Mouse (Mus musculus) liver, embryonic 12.5 days (tissue): Measurements from ENCODE around the gene Krt10. TPM values are rescaled to one million over a fixed set of nuclear protein-coding genes. Genes with fewer than 3 reads are reported as not detected.
A peak's percentile ranks its signal among the peaks of the same experiment; 100 is the strongest.

Source experiments
- ATAC-seq: fragments of 200-750 bp; cut with Nextera tagmentation; 2 replicates; pipeline ENCODE4 v1.8.0; 2017; ENCODE audit warnings: moderate number of reproducible peaks, mild to moderate bottlenecking, moderate library complexity
- H3K27ac ChIP-seq: fragments of 300-500 bp; sonication (generic); 2 replicates; pipeline ENCODE4 v1.5.1; 2016; ENCODE audit warnings: mild to moderate bottlenecking
- H3K27me3 ChIP-seq: fragments of 300-500 bp; sonication (generic); replicated peaks from 2 replicates; pipeline ENCODE4 v1.6.1; 2016; ENCODE audit warnings: mild to moderate bottlenecking, moderate library complexity
- H3K36me3 ChIP-seq: fragments of 300-500 bp; sonication (generic); 2 replicates; pipeline ENCODE4 v1.6.1; 2016; ENCODE audit warnings: mild to moderate bottlenecking, moderate library complexity
- H3K4me1 ChIP-seq: fragments of 300-500 bp; sonication (generic); 2 replicates; pipeline ENCODE4 v1.6.1; 2016
- H3K4me2 ChIP-seq: fragments of 300-500 bp; sonication (generic); 2 replicates; pipeline ENCODE4 v1.6.1; 2016; ENCODE audit warnings: mild to moderate bottlenecking, moderate library complexity
- H3K4me3 ChIP-seq: fragments of 300-500 bp; sonication (generic); 2 replicates; pipeline ENCODE4 v1.5.1; 2016; ENCODE audit warnings: mild to moderate bottlenecking, moderate library complexity
- H3K9ac ChIP-seq: fragments of 300-500 bp; sonication (generic); 2 replicates; pipeline ENCODE4 v1.6.1; 2016; ENCODE audit warnings: mild to moderate bottlenecking, moderate library complexity
- H3K9me3 ChIP-seq: fragments of 300-500 bp; sonication (generic); replicated peaks from 2 replicates; pipeline ENCODE4 v1.6.1; 2016; ENCODE audit warnings: mild to moderate bottlenecking, moderate library complexity
- WGBS: fragments of 180-500 bp; shearing (Covaris S2); methylation state at CpG from one replicate; pipeline ENCODE4 v1.1.7; 2016; ENCODE audit not compliant: insufficient replicate concordance; 5-methylcytosine and 5-hydroxymethylcytosine counted together
- polyA plus RNA-seq: library from polyadenylated mRNA; unstranded; fragments of >200 nt; fragmentation: Nextera tagmentation; extraction: Ambion mirVana; gene quantifications from 2 replicates; pipeline ENCODE4 v1.2.1, GENCODE M21; 2016

Krt10 gene
- polyA plus RNA-seq, 1 experiment from 2014 or later: 5.2 TPM

GRCm38 (mm10) chr11:99398832-99399231 lies 9.7 kb upstream of the Krt10 start:
- no peak overlapping the region for H3K9ac ChIP-seq
- H3K4me2 ChIP-seq: no peak overlapping the region
- H3K27ac ChIP-seq: no peak overlapping the region
- H3K9me3 ChIP-seq: no peaks in the 10 kb centered on the region
- ATAC-seq: no peak
- no peak overlapping the region for H3K4me3 ChIP-seq
- H3K27me3 ChIP-seq: peaks cover 12% of the 10 kb centered on the region; the same call in 1 of the 2 replicates
- H3K4me1 ChIP-seq: no peaks in the 10 kb centered on the region
- no peaks in the 10 kb centered on the region for H3K36me3 ChIP-seq
- WGBS: 40% methylated on average over 8 of the region's 8 CpGs

GRCm38 (mm10) chr11:99398084-99398483 lies 8.9 kb upstream of the Krt10 start:
- 46% methylated on average over 3 of the region's 3 CpGs for WGBS
- no peak for ATAC-seq

GRCm38 (mm10) chr11:99396661-99397060 lies 7.5 kb upstream of the Krt10 start:
- no peak for ATAC-seq
- Histone ChIP-seq H3K27me3 (peaks cover 12% of the 10 kb centered on the region; the same call in 1 of the 2 replicates), H3K9ac (no peak overlapping the region), H3K9me3 (no peaks in the 10 kb centered on the region), H3K27ac (no peak overlapping the region), H3K4me1 (no peaks in the 10 kb centered on the region), H3K4me2 (no peak overlapping the region), H3K36me3 (no peaks in the 10 kb centered on the region), H3K4me3 (no peak overlapping the region)
- WGBS: 64% methylated on average over 2 of the region's 2 CpGs

More at GRCm38 (mm10) chr11:99398084-99398483, 8.9 kb upstream of the Krt10 start:
- H3K27ac ChIP-seq: no peak overlapping the region
- H3K4me3 ChIP-seq: no peak overlapping the region
- H3K9me3 ChIP-seq: no peaks in the 10 kb centered on the region
- no peaks in the 10 kb centered on the region for H3K36me3 ChIP-seq
- no peak overlapping the region for H3K4me2 ChIP-seq
- H3K9ac ChIP-seq: no peak overlapping the region
- H3K27me3 ChIP-seq: peaks cover 12% of the 10 kb centered on the region; the same call in 1 of the 2 replicates
- no peaks in the 10 kb centered on the region for H3K4me1 ChIP-seq

GRCm38 (mm10) chr11:99396034-99396433 lies 6.9 kb upstream of the Krt10 start:
- H3K4me2 ChIP-seq: no peak overlapping the region
- no peaks in the 10 kb centered on the region for H3K36me3 ChIP-seq
- H3K4me3 ChIP-seq: no peak overlapping the region
- H3K4me1 ChIP-seq: no peaks in the 10 kb centered on the region
- no peak overlapping the region for H3K27ac ChIP-seq
- no peaks in the 10 kb centered on the region for H3K9me3 ChIP-seq
- ATAC-seq: no peak
- peaks cover 13% of the 10 kb centered on the region; the same call in 1 of the 2 replicates for H3K27me3 ChIP-seq
- WGBS: 41% methylated on average over 3 of the region's 3 CpGs
- no peak overlapping the region for H3K9ac ChIP-seq

- H3K36me3 ChIP-seq: 0 out of 2 replicates have a peak, but pooled peaks cover 3% of the 10 kb centered on the region
- WGBS: 68% methylated on average over 10 of the region's 10 CpGs
- H3K9ac ChIP-seq: no peak overlapping the region
- H3K27me3 ChIP-seq: peaks cover 14% of the 10 kb centered on the region
- H3K4me3 ChIP-seq: no peak overlapping the region
- no peaks in the 10 kb centered on the region for H3K4me1 ChIP-seq
- no peak for ATAC-seq
- H3K4me2 ChIP-seq: no peak overlapping the region
- H3K27ac ChIP-seq: no peak overlapping the region
- no peaks in the 10 kb centered on the region for H3K9me3 ChIP-seq
These were observed 3.3 kb upstream of the Krt10 start for GRCm38 (mm10) chr11:99392492-99392891.

GRCm38 (mm10) chr11:99391375-99391774 lies 2.2 kb upstream of the Krt10 start:
- Histone ChIP-seq H3K9ac (no peak overlapping the region), H3K4me1 (no peaks in the 10 kb centered on the region), H3K4me2 (no peak overlapping the region), H3K4me3 (no peak overlapping the region), H3K36me3 (0 out of 2 replicates have a peak, but pooled peaks cover 3% of the 10 kb centered on the region), H3K27ac (no peak overlapping the region), H3K27me3 (peaks cover 19% of the 10 kb centered on the region), H3K9me3 (no peaks in the 10 kb centered on the region)
- ATAC-seq: no peak
- 65% methylated on average over 6 of the region's 6 CpGs for WGBS

GRCm38 (mm10) chr11:99390866-99391265 lies 1.7 kb upstream of the Krt10 start:
- Histone ChIP-seq H3K4me1 (no peaks in the 10 kb centered on the region), H3K9me3 (no peaks in the 10 kb centered on the region), H3K36me3 (0 out of 2 replicates have a peak, but pooled peaks cover 3% of the 10 kb centered on the region), H3K4me3 (no peak overlapping the region), H3K27ac (no peak overlapping the region), H3K4me2 (no peak overlapping the region), H3K9ac (no peak overlapping the region), H3K27me3 (peaks cover 22% of the 10 kb centered on the region)
- no peak for ATAC-seq
- 58% methylated on average over 7 of the region's 7 CpGs for WGBS

- WGBS: 77% methylated on average over 18 of the region's 18 CpGs
- ATAC-seq: no peak
These were observed 503 bp downstream of the Krt10 start for GRCm38 (mm10) chr11:99388661-99389060.

GRCm38 (mm10) chr11:99385813-99386721 lies 3.1 kb downstream of the Krt10 start:
- 3% methylated on average over 71 of the region's 71 CpGs for WGBS
- Histone ChIP-seq H3K27ac (peak overlapping the region; percentile 83), H3K4me2 (peak overlapping the region; percentile 79), H3K36me3 (0 out of 2 replicates have a peak, but pooled peaks cover 3% of the 10 kb centered on the region), H3K9ac (peak overlapping the region; percentile 48), H3K27me3 (peaks cover 39% of the 10 kb centered on the region), H3K4me1 (no peaks in the 10 kb centered on the region), H3K9me3 (no peaks in the 10 kb centered on the region), H3K4me3 (peak overlapping the region; percentile 61)
- ATAC-seq: peak; percentile 59

More at GRCm38 (mm10) chr11:99388661-99389060, 503 bp downstream of the Krt10 start:
- Histone ChIP-seq H3K27me3 (peaks cover 28% of the 10 kb centered on the region), H3K4me3 (no peak overlapping the region), H3K27ac (no peak overlapping the region), H3K4me1 (no peaks in the 10 kb centered on the region), H3K36me3 (0 out of 2 replicates have a peak, but pooled peaks cover 3% of the 10 kb centered on the region), H3K9me3 (no peaks in the 10 kb centered on the region), H3K9ac (no peak overlapping the region), H3K4me2 (no peak overlapping the region)

GRCm38 (mm10) chr11:99379568-99379967 lies 9.6 kb downstream of the Krt10 start:
- H3K9me3 ChIP-seq: no peaks in the 10 kb centered on the region
- 15% methylated on average over 5 of the region's 5 CpGs for WGBS

GRCm38 (mm10) chr11:99374803-99375202 lies 14.4 kb downstream of the Krt10 start, which contains the start of gene Krt28:
Gene Krt28, minus strand, starts transcription at chr11:99374903.
- Histone ChIP-seq H3K4me3 (no peak within 1 kb of the TSS), H3K27ac (no peak within 1 kb of the TSS), H3K9me3 (no peaks in the 10 kb centered on the region), H3K4me2 (no peak within 1 kb of the TSS), H3K36me3 (no peaks in the 10 kb centered on the region), H3K27me3 (no peaks in the 10 kb centered on the region), H3K4me1 (no peaks in the 10 kb centered on the region), H3K9ac (no peak within 1 kb of the TSS)
- 71% methylated on average over 13 of the region's 13 CpGs for WGBS
- no peak for ATAC-seq

More at GRCm38 (mm10) chr11:99379568-99379967, 9.6 kb downstream of the Krt10 start:
- Histone ChIP-seq H3K27me3 (peaks cover 17% of the 10 kb centered on the region), H3K36me3 (no peaks in the 10 kb centered on the region), H3K4me1 (no peaks in the 10 kb centered on the region), H3K4me2 (no peak overlapping the region), H3K4me3 (no peak overlapping the region), H3K27ac (no peak overlapping the region), H3K9ac (no peak overlapping the region)
- ATAC-seq: no peak

- 63% methylated on average over 8 of the region's 8 CpGs for WGBS
- Histone ChIP-seq H3K27me3 (peaks cover 11% of the 10 kb centered on the region; the same call in 1 of the 2 replicates), H3K4me3 (no peak overlapping the region), H3K9ac (no peak overlapping the region), H3K27ac (no peak overlapping the region), H3K4me1 (no peaks in the 10 kb centered on the region), H3K4me2 (no peak overlapping the region), H3K9me3 (no peaks in the 10 kb centered on the region), H3K36me3 (no peaks in the 10 kb centered on the region)
- no peak for ATAC-seq
These were observed 19.2 kb downstream of the Krt10 start for GRCm38 (mm10) chr11:99369853-99370451.
